ENCODE assay signal across 25 mouse cellular contexts in the genomic region with DNA sequence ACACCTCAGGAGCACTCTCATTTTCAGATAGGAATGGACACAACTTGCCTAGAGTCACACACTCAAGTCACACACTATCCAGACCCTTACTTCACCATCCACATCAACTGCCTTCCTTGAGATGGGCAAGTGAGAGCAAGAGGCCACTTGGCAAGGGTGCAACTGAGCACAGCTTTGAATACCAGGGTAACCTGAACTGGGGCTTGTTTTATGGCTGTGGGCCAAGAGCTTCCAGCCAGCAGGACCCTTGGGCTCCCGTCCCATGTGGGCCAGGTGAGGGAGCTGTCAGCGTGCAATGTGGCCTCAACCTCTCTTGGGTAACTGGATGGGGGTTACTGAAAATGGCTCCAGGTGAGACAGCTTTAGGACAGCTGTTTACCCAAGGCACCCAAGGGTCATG. TPM values are rescaled to one million over a fixed set of nuclear protein-coding genes. Genes with fewer than 3 reads are reported as not detected.
"Had no signal": no experiment of that assay in that cellular context is flagged by ENCODE, and none has a peak within 500 bp of the region (broad histone marks: within the 10 kb centered on the region; RNA-seq: fewer than 3 reads in every experiment).

No protein-coding gene starts in this region.

- H3K4me1 ChIP-seq: midbrain, embryonic 12.5 days; neural tube, embryonic 12.5 days had no signal

- H3K9ac ChIP-seq: intestine, embryonic 15.5 days; limb, embryonic 12.5 days; limb, embryonic 15.5 days; liver, embryonic 14.5 days; liver, postnatal 0 days; lung, embryonic 14.5 days; midbrain, embryonic 12.5 days; midbrain, embryonic 15.5 days; neural tube, embryonic 12.5 days; neural tube, embryonic 15.5 days had no signal

- H3K4me3 ChIP-seq: intestine, embryonic 15.5 days; left cerebral cortex, adult 2 months; limb, embryonic 12.5 days; limb, embryonic 15.5 days; midbrain, embryonic 12.5 days; midbrain, embryonic 15.5 days; neural tube, embryonic 12.5 days; neural tube, embryonic 15.5 days had no signal

- ATAC-seq: intestine, embryonic 15.5 days; liver, postnatal 0 days; lung, postnatal 0 days; midbrain, embryonic 15.5 days had no signal

- H3K36me3 ChIP-seq: intestine, embryonic 15.5 days; limb, embryonic 12.5 days; limb, embryonic 15.5 days; midbrain, embryonic 12.5 days; midbrain, embryonic 15.5 days; neural tube, embryonic 12.5 days; neural tube, embryonic 15.5 days had no signal

- H3K4me2 ChIP-seq: intestine, embryonic 15.5 days; limb, embryonic 12.5 days; limb, embryonic 15.5 days; liver, embryonic 11.5 days; lung, embryonic 14.5 days; midbrain, embryonic 12.5 days; midbrain, embryonic 15.5 days; neural tube, embryonic 12.5 days; neural tube, embryonic 15.5 days had no signal

- DNase-seq: layer of hippocampus, postnatal 36 days; left cerebral cortex, postnatal 4 days; liver, postnatal 0 days; lung, embryonic 14.5 days; right cerebral cortex, adult 18-20 months; right cerebral cortex, postnatal 14 days; right cerebral cortex, postnatal 4 days; thymus, adult 2 months; thymus, postnatal 14 days; thymus, postnatal 4 days had no signal

- H3K27ac ChIP-seq: intestine, embryonic 15.5 days; kidney, postnatal 0 days; left cerebral cortex, adult 2 months; limb, embryonic 12.5 days; limb, embryonic 15.5 days; liver, embryonic 14.5 days; macrophage; midbrain, embryonic 12.5 days; midbrain, embryonic 15.5 days; neural tube, embryonic 12.5 days; neural tube, embryonic 15.5 days; stomach, postnatal 0 days had no signal

- H3K9me3 ChIP-seq: intestine, embryonic 15.5 days; limb, embryonic 12.5 days; limb, embryonic 15.5 days; midbrain, embryonic 12.5 days; midbrain, embryonic 15.5 days; neural tube, embryonic 12.5 days; neural tube, embryonic 15.5 days had no signal

RNA-seq across cellular contexts. Expression of gene Klf15, which starts 5.0 kb away (rescaled TPM):
- total RNA-seq: megakaryocyte, adult 5-6 weeks had no signal

RNA-seq across cellular contexts. Expression of gene Cfap100, which starts 28.8 kb away (rescaled TPM):
- total RNA-seq: megakaryocyte, adult 5-6 weeks had no signal
- polyA plus RNA-seq: macrophage had no signal
